Mouse (Mus musculus): ENCODE data around the gene Camp. TPM values are rescaled to one million over a fixed set of nuclear protein-coding genes. Genes with fewer than 3 reads are reported as not detected.

The Camp gene
- polyA plus RNA-seq, 1 experiment from 2014 or later: 1.9 TPM

- no peaks in the 10 kb centered on the region for H3K27me3 ChIP-seq (ENCODE audit: insufficient read depth, low read length)
- no peak overlapping the region for H3K27ac ChIP-seq
- no peak for ATAC-seq (replicated peaks; ENCODE audit: low FRiP score, low read depth)
- TF ChIP-seq CTCF (IDR thresholded peaks at IDR 0.05; ENCODE audit: low read depth): no peak
- no peak overlapping the region for H3K4me3 ChIP-seq (replicated peaks; ENCODE audit: low read depth, low read length)
- no peaks in the 10 kb centered on the region for H3K4me1 ChIP-seq (replicated peaks; ENCODE audit: insufficient read depth, low read length)
- no peaks in the 10 kb centered on the region for H3K9me3 ChIP-seq (replicated peaks; ENCODE audit: low read length)
- H3K36me3 ChIP-seq (ENCODE audit: insufficient read depth, low read length): no peaks in the 10 kb centered on the region
- WGBS: 57% methylated on average over 3 of the region's 3 CpGs
- no peak overlapping the region for H3K9ac ChIP-seq (ENCODE audit: low read depth, low read length)
- no peak overlapping the region for H3K4me2 ChIP-seq (ENCODE audit: low read length)
- DNase-seq (ENCODE audit: low spot score): no peak
Observed at GRCm38 (mm10) chr9:109863085-109863484, 13.7 kb upstream of the Camp start.

DNA sequence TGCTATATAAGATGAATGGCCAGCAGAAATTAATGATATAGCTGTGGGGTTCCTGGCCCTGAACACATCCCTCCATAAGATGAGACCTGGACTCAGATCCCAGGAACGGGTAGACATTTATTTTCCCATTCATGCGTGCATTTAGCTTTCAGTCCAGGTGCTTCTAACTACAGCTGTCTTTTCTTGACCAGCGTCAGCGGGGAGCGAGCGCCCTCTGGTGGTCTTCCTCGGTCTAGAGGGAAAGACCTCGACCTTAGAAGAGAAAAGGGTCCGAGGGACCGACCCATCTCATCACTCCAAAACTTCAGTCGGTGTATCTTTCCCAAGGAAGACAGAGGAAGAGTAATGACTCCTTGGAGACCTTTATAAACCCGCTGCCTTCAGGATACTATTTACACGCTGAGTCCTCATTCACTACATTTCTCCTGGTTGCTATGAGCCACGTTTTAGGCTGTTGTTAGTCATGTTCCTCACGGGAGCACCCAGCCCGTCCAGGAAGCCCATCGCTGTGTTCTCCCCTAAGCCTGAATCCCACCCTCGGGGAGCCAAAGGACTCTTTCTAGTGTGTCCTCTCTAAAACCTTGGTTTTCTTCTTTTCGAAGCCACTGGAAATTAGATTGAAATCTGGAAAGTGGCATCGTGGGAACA, 13.1 kb upstream of the Camp start:
- Histone ChIP-seq H3K4me3 (replicated peaks; ENCODE audit: low read depth, low read length) (no peak overlapping the region), H3K9ac (ENCODE audit: low read depth, low read length) (no peak overlapping the region), H3K9me3 (replicated peaks; ENCODE audit: low read length) (no peaks in the 10 kb centered on the region), H3K27ac (no peak overlapping the region), H3K27me3 (ENCODE audit: insufficient read depth, low read length) (no peaks in the 10 kb centered on the region), H3K36me3 (ENCODE audit: insufficient read depth, low read length) (no peaks in the 10 kb centered on the region), H3K4me2 (ENCODE audit: low read length) (peak overlapping the region; percentile 39), H3K4me1 (replicated peaks; ENCODE audit: insufficient read depth, low read length) (no peaks in the 10 kb centered on the region)
- DNase-seq (ENCODE audit: low spot score) (peak; percentile 74), ATAC-seq (replicated peaks; ENCODE audit: low FRiP score, low read depth) (no peak; the same call in 1 of the 2 replicates)
- peak; percentile 95 for TF ChIP-seq CTCF (IDR thresholded peaks at IDR 0.05; ENCODE audit: low read depth)
- 15% methylated on average over 20 of the region's 20 CpGs for WGBS

DNA sequence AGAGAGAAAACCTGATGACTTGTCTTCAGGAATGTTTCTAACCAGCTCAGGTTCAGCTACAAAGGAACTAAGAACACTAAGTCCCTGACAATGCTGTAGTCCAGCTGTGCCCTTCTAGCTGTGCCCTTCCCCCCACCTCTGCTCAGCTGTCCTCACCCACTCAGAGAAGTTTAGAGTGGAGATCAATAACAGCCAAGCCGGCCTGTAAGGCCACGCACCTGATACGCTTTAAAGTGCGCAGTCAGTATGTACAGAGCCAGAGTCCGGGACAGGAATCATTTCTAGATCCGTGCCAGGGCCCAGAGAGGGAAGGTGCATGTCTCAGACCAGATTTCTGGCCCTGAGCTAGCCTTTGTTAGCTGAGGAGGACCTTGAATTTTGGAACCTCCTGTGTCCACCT, 6.5 kb upstream of the Camp start:
- no peak for DNase-seq (ENCODE audit: low spot score)
- WGBS: 86% methylated on average over 6 of the region's 6 CpGs
- no peak for ATAC-seq (replicated peaks; ENCODE audit: low FRiP score, low read depth)

DNA sequence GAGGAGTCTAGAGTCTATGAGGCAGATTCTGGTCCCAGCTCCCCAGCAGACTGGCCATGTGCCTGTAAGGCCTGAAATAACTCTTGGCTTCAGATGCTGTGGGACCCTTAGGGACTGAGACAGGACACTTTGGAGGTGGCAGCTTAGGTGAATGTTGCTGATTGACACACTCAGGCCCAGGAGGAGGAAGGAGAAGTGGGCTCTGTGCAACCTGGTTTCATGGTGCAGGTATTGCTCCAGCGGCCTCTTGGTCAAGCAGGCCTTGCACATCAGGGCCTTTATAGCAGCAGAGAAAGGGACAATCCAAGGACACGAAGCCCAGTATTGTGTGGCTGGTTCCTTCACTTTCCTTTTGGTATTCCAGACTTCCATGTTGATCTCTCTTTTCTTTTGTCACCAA, 4.9 kb upstream of the Camp start:
- H3K4me2 ChIP-seq (ENCODE audit: low read length): no peak overlapping the region
- H3K27me3 ChIP-seq (ENCODE audit: insufficient read depth, low read length): no peaks in the 10 kb centered on the region
- no peak overlapping the region for H3K4me3 ChIP-seq (replicated peaks; ENCODE audit: low read depth, low read length)
- no peak for TF ChIP-seq CTCF (IDR thresholded peaks at IDR 0.05; ENCODE audit: low read depth)
- no peak for ATAC-seq (replicated peaks; ENCODE audit: low FRiP score, low read depth)
- H3K9ac ChIP-seq (ENCODE audit: low read depth, low read length): no peak overlapping the region
- no peak for DNase-seq (ENCODE audit: low spot score)
- no peak overlapping the region for H3K27ac ChIP-seq
- no peaks in the 10 kb centered on the region for H3K9me3 ChIP-seq (replicated peaks; ENCODE audit: low read length)
- no peaks in the 10 kb centered on the region for H3K4me1 ChIP-seq (replicated peaks; ENCODE audit: insufficient read depth, low read length)
- no peaks in the 10 kb centered on the region for H3K36me3 ChIP-seq (ENCODE audit: insufficient read depth, low read length)
- WGBS: 85% methylated on average over 2 of the region's 2 CpGs

More for the DNA sequence above, 6.5 kb upstream of the Camp start:
- Histone ChIP-seq H3K4me1 (replicated peaks; ENCODE audit: insufficient read depth, low read length) (no peaks in the 10 kb centered on the region), H3K27me3 (ENCODE audit: insufficient read depth, low read length) (no peaks in the 10 kb centered on the region), H3K9me3 (replicated peaks; ENCODE audit: low read length) (no peaks in the 10 kb centered on the region), H3K4me3 (replicated peaks; ENCODE audit: low read depth, low read length) (no peak overlapping the region), H3K27ac (no peak overlapping the region), H3K36me3 (ENCODE audit: insufficient read depth, low read length) (no peaks in the 10 kb centered on the region), H3K9ac (ENCODE audit: low read depth, low read length) (no peak overlapping the region), H3K4me2 (ENCODE audit: low read length) (no peak overlapping the region)
- no peak for TF ChIP-seq CTCF (IDR thresholded peaks at IDR 0.05; ENCODE audit: low read depth)

DNA sequence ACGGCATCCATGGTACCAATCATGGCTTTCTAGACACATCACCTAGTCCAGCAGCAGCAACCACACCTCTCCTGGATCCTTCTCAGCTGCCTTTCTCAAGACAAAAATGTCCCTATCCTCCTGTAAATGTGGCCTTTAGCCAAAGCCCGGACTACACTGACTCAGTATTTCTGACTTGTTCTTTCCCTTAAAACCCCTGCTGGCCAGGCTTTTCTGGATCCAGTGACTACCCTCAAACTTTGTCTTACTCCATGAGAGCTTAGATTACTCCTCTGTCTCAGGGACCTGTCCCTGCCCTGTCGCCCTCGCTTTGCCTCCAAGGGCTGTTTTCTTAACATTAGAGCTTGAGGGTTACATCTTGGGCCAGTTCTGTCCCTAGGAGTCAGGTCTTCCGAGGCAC, 682 bp upstream of the Camp start:
- Histone ChIP-seq H3K4me1 (replicated peaks; ENCODE audit: insufficient read depth, low read length) (no peaks in the 10 kb centered on the region), H3K4me3 (replicated peaks; ENCODE audit: low read depth, low read length) (no peak overlapping the region), H3K9ac (ENCODE audit: low read depth, low read length) (no peak overlapping the region), H3K36me3 (ENCODE audit: insufficient read depth, low read length) (peaks cover 4% of the 10 kb centered on the region; the same call in 1 of the 2 replicates), H3K9me3 (replicated peaks; ENCODE audit: low read length) (no peaks in the 10 kb centered on the region), H3K27me3 (ENCODE audit: insufficient read depth, low read length) (no peaks in the 10 kb centered on the region), H3K27ac (no peak overlapping the region), H3K4me2 (ENCODE audit: low read length) (no peak overlapping the region)
- WGBS: 82% methylated on average over 5 of the region's 5 CpGs
- DNase-seq (ENCODE audit: low spot score) (no peak), ATAC-seq (replicated peaks; ENCODE audit: low FRiP score, low read depth) (no peak)
- no peak for TF ChIP-seq CTCF (IDR thresholded peaks at IDR 0.05; ENCODE audit: low read depth)

DNA sequence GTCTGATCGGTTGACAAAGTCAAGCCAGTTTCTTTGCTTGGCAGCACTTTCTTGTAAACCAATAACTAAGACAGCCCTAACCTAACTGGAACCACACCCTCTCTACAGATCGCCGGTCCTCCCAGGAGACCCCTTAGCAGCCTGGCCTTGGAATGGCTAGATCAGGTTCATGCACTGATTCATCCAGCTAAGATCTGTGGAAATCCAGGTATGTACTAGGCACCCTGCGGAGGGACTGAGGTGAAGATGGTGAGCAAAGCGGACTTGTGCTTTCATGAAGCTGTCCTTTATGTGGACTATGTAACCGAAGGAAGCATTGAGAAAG, 16.4 kb downstream of the Camp start:
- DNase-seq (ENCODE audit: low spot score) (no peak), ATAC-seq (replicated peaks; ENCODE audit: low FRiP score, low read depth) (peak; percentile 68)
- H3K27me3 ChIP-seq (ENCODE audit: insufficient read depth, low read length): no peaks in the 10 kb centered on the region
- H3K27ac ChIP-seq: peak overlapping the region; percentile 77; the same call in 1 of the 2 replicates
- no peaks in the 10 kb centered on the region for H3K4me1 ChIP-seq (replicated peaks; ENCODE audit: insufficient read depth, low read length)
- peak overlapping the region; percentile 58 for H3K4me3 ChIP-seq (replicated peaks; ENCODE audit: low read depth, low read length)
- H3K9me3 ChIP-seq (replicated peaks; ENCODE audit: low read length): no peaks in the 10 kb centered on the region
- H3K9ac ChIP-seq (ENCODE audit: low read depth, low read length): peak overlapping the region; percentile 70
- 0 out of 2 replicates have a peak, but pooled peaks cover 14% of the 10 kb centered on the region for H3K36me3 ChIP-seq (ENCODE audit: insufficient read depth, low read length)
- peak overlapping the region; percentile 82 for H3K4me2 ChIP-seq (ENCODE audit: low read length)
- no peak for TF ChIP-seq CTCF (IDR thresholded peaks at IDR 0.05; ENCODE audit: low read depth)
- 8% methylated on average over 6 of the region's 6 CpGs for WGBS
